Mouse (Mus musculus) testis, postnatal 14 days (tissue): ENCODE data around the gene Uap1.
"Not testable (repeated sequence)": the region's sequence is repeated elsewhere in the genome, so short reads cannot be mapped to it uniquely, and the experiment has no call there.

Experiments
- DNase-seq: peaks from one replicate; pipeline ENCODE4 v3.0.0; 2021; ENCODE audit warnings: low spot score

The Uap1 gene

DNA sequence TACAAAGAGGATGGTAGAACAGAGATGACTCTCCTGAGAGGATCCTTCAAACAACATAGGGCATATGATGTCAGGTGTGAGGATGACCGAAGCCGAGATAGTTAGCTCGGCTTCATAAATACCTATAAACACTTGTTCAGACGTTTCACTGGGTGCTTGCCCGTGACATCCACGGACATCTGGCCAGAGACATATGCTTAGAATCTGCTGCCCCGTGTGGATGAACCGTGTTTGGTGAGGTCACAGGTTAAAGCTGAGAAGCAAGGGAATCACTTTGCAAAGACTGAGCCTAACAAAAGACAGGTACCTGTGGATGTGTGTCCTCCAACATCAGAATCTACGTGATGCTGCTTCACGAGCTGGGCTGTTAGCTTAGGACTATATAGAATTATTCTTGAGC lies 62.5 kb downstream of the Uap1 start:
- no peak for DNase-seq

DNA sequence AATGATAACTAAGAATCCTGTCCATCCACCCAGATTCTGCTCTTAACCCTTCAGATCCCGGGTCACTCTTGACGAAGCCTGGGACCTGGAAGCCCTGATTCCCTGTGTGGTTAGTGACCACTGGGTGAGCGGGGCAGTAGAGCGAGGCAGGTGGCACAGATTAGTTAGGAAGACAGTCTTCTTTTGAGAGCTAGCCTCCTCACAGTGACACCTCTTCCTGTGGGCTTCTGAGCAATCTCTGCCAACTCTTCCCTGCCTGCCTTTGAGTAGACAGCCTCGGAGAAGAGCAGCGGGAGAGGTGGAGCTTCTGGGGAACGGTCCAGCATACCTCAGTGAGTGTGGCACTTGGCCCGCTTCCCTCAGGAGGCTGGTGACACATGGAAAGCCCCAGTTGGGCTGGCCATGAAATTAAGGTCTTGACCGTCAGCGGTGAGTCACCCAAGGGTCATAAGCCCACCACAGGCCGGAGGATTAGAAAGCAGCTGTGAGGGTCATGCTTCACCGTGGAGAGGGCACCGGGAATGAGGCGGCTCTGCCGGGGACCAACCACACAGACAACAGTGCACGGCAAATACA lies 63.0 kb downstream of the Uap1 start:
- DNase-seq = no peak

DNA sequence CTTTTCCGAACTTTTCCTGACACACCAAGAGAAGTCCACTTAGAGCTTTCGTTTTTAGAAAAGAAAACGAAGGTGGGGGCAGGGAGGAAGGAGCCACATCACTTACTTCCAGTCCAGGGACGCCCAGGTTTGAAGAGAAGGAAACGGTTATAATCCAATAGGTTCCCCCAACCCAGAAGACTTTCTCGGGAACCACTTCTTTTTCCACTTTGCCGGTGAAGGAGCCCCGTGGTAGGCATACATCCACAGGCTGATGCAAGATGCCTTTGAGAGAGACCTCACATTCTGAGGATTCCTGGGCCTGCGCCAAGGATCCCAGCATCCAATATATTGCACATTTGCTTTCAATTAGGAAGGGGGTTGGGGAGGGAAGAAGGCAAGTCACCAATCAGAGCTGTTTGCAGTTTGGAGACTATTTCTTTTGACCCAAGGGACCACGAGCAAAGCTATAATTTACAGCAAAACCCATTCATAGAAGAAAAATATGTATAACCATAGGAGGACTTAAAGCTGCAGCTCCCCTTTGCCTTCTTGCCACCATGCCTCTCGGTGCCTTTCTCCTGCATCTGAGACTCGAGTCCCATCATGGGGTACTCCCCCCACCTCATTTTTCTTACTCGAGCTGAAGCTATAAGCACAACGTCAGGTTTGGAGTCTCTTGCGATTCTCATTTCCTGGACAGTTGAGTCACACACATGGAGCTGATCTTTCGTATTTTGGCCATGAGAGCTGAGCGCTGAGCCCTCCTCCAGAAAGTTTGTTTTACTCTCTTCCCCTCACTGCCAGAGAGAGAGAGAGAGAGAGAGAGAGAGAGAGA lies 64.0 kb downstream of the Uap1 start, which contains the start of gene Ddr2:
Ddr2 (minus strand) TSS at position 247 of the 817 bp plus-strand sequence.
- DNase-seq = peak; percentile 19

DNA sequence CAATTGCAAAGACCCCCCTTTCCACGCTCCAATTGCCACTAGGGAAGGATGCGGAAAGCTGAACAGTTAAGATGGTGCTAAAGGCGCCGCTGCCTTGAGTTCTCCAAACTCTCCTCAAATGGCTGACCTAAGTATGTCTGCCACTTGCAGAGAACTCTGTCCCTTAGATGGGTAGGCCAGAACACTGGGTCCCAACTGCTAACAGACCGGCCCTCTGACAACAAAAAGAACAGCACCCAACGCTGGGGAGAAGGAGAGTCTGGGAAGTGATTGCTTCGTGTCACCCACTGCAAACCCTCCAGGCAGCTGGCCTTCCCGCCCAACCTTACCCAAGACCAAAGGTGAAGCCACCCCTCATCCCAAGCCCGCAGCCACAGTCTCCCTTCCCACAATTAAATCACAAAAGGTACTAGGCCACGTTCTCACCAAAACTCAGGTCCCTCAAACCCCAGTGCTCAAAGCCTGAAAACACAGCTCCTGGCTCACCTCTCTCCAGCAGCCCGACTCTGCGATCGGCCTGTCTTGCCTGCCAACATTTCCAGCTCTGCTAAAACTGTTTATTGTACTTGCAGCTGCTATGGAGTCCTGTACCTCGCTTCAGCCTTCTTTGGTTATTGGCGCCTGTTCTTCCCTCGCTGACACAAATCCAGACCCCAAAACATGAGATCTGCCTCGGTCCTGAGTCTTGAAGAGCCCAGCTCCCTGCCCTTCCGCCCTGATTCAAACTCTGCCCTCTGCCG lies 64.8 kb downstream of the Uap1 start:
- no peak for DNase-seq

DNA sequence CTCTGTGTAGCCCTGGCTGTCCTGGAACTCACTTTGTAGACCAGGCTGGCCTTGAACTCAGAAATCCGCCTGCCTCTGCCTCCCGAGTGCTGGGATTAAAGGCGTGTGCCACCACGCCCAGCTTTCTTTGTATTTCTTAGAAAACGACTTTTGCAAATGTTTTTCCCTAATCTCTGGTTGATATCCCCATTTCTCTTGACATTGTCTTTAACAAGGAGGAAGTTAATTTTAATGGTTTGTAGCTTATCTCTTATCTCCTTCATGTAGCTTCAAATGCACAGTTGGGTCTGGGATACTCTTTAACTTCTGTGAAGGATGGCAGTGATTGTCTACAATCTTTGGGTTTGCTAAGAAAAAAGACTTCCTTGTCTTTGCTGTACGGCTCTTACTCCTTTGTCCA lies 71.9 kb downstream of the Uap1 start:
- not testable (repeated sequence) for DNase-seq
